Mouse (Mus musculus) right cerebral cortex, adult 2 months (tissue): ENCODE measurements around the gene Atp6v0e.

Experiments used
- DNase-seq, 2 experiments: peaks; one replicate each; pipeline ENCODE4 v3.0.0; 2021 to 2022; ENCODE audit warnings: low spot score in 2 of 2

The Atp6v0e gene

GRCm38 (mm10) chr17:26686334-26687000 lies 23.4 kb downstream of the Atp6v0e start:
- no peak for DNase-seq

GRCm38 (mm10) chr17:26688795-26689735 lies 26.0 kb downstream of the Atp6v0e start:
- DNase-seq: no peak

GRCm38 (mm10) chr17:26689810-26690209 lies 26.8 kb downstream of the Atp6v0e start:
- DNase-seq: no peak

- no peak for DNase-seq
Measured at GRCm38 (mm10) chr17:26690236-26690635, 27.2 kb downstream of the Atp6v0e start.

- no peak for DNase-seq
Measured at GRCm38 (mm10) chr17:26691110-26691509, 28.1 kb downstream of the Atp6v0e start.

GRCm38 (mm10) chr17:26693424-26693823 lies 30.4 kb downstream of the Atp6v0e start:
- DNase-seq: peak in 1 of 2 experiments; percentile 70

DNA sequence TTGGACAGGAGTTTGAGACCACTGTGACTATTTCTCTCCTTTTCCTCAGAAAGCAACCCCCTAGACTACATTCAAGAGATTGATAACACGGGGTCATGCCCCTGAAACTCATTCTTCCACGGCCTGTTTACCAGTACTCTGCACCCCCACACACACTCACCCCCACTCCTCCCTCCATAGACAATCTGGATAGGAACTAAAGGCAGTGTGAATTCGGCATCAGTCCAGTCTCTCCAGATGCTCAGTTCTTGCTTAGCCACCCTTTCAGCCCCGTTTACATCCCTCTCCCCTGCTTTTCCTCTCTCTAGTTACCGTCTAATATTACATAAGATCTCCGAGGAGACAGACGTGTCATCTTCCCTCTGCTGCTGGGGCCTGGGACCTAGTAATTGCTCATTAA lies 31.1 kb downstream of the Atp6v0e start:
- peak in 1 of 2 experiments; percentile 44 for DNase-seq

- no peak for DNase-seq
Measured at GRCm38 (mm10) chr17:26695193-26695592, 32.2 kb downstream of the Atp6v0e start.

DNA sequence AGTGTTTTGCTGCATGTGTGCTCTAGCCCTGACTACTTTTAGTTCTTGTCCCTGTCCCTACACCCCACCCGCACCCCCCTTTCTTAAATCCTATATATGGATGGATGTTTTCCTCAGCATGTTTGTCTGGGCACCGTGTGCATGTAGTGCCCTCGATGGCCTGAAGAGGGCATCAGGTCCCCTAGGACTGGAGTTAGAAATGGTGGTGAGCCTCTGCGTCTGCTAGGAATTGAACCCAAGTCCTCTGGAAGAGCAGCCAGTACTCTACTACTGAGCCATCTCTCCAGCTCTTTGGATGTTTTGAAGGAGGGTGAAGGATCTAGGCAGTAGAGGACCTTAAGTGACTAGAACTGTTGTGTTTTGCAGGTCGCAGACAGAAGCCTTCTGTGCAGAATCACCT lies 35.8 kb downstream of the Atp6v0e start:
- DNase-seq: no peak

- no peak for DNase-seq
Measured at GRCm38 (mm10) chr17:26699819-26700616, 37.0 kb downstream of the Atp6v0e start.

- no peak for DNase-seq
Measured at GRCm38 (mm10) chr17:26701565-26701964, 38.5 kb downstream of the Atp6v0e start.

- no peak for DNase-seq
Measured at GRCm38 (mm10) chr17:26702621-26703020, 39.6 kb downstream of the Atp6v0e start.

- DNase-seq: no peak
Measured at GRCm38 (mm10) chr17:26703671-26704070, 40.6 kb downstream of the Atp6v0e start.

- DNase-seq: no peak
Measured at GRCm38 (mm10) chr17:26705463-26706359, 42.7 kb downstream of the Atp6v0e start.

DNA sequence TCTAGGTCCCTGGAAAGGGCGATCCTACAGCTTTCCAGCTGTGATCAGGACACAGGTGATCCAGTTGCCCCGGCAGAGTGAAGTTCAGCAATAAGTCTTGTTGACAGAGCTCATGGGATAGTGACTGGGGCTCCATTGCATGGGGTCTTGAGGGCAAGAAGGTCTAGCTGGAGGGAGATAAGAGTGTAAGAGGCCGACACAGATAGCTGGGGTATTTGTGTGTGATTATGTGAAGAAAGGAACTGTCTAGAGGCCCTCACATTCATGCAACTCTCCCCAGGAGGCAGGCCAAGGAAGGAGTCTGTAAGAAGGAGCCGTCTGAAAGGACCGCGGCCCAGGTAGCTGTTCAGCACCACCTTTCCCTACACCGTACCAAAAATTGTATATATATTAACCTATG lies 44.0 kb downstream of the Atp6v0e start:
- no peak for DNase-seq

- no peak for DNase-seq
Measured at GRCm38 (mm10) chr17:26708499-26708898, 45.5 kb downstream of the Atp6v0e start.

GRCm38 (mm10) chr17:26708993-26709590 lies 46.1 kb downstream of the Atp6v0e start:
- peak; percentile 58 to 70 for DNase-seq

GRCm38 (mm10) chr17:26710049-26710448 lies 47.0 kb downstream of the Atp6v0e start:
- DNase-seq: no peak

DNA sequence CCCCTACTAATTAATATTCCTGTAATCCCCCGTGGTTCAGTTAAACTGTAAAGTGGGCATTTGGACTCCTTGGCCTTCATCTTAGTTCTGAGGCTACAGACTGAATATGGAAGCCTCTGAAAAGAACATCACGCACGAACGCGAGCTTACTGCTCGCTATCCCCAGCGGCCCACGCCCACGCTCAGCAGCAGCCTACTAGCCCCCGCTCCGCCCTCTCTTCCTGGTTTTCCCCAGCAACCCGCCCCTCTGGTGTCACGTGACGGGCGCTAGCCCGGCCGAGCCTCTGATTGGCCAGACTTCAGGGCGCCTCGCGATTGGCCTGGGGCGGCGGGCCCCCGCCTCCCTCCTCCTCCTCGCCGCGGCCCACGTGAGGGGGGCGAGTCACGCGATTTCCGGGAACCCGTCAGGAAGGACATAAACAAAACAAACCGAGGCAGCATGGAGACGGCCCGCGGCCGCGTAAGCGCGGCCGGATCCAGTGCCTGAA lies 52.3 kb downstream of the Atp6v0e start, which contains the start of gene Crebrf:
Crebrf (plus strand) TSS at position 380 of the 488 bp plus-strand sequence.
- DNase-seq: peak; percentile 98
